Mouse (Mus musculus) kidney, adult 9 months (tissue): ENCODE measurements around the gene Hormad1.
"Not testable (repeated sequence)": the region's sequence is repeated elsewhere in the genome, so short reads cannot be mapped to it uniquely, and the experiment has no call there.

Source experiments
- DNase-seq: peaks from one replicate; pipeline ENCODE4 v3.0.0; 2022

Gene Hormad1

GRCm38 (mm10) chr3:95559437-95559836 lies at the start of gene Hormad1:
Gene Hormad1 (plus strand): TSS chr3:95559677.
- no peak for DNase-seq

DNA sequence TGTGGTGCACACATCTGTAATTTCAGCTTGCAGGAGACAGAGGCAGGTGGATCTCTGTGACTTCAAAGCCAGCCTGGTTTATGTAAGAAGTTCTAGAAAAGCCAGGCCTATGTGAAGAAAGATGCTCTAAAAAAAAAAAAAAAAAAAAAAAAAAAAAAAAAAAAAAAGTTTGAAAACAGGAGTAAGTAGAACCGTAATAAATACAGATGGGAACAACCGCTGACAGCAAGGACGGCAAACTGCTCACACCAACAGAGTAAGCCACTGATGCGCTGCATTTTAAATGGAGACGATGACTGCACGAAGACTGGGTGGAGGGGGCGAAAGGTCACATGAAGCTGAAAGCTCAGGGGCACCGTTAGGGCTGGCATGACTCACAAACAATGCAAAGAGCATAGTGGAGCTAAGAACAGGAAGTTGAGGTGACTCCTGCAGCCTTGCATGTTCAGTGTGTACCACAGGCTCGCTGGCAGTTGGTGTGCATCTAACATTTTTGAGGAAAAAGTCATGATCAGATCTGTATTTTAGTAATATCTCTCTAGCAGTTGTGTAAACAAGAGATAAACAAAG lies 47.8 kb upstream of the Hormad1 start:
- no peak for DNase-seq

DNA sequence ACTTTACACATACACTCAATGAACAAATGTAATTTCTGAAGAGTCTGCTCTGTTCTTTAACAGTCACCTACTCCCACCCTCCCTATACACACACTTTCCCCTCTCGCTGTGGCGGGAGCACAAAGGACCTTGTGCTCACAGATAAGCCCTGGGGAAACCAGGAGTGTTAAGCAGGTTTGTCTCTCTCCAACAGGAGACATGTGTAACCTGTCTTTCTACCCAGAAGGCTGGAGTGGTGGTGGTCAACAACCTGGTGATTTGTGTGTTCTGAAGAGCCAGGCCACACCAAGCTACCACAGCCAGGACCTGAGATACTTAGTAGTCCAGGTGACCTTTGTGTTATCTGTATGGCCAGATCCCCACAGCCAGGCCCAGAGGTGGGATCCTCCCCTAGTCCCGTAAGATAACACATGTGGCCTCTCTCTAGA lies 42.8 kb upstream of the Hormad1 start:
- no peak for DNase-seq

DNA sequence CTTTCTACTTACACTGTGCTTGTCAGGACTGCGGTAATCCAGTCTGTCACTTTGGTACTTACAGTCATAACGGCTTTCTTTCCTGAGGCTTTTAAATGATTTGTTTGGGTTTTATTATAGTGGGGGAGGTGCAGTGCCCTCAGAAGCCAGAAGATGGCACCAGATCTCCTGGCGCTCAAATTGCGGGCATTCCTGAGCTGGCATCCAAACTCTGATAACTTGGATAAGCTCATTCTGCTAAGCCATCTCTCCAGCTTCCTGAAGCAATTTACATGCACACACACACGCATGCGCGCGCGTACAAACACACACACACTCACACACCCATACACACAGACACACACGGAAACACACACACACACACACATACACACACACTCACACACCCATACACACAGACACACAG lies 42.0 kb upstream of the Hormad1 start:
- peak; percentile 68 for DNase-seq

- DNase-seq: no peak
Observed at GRCm38 (mm10) chr3:95518891-95519290, 40.6 kb upstream of the Hormad1 start.

DNA sequence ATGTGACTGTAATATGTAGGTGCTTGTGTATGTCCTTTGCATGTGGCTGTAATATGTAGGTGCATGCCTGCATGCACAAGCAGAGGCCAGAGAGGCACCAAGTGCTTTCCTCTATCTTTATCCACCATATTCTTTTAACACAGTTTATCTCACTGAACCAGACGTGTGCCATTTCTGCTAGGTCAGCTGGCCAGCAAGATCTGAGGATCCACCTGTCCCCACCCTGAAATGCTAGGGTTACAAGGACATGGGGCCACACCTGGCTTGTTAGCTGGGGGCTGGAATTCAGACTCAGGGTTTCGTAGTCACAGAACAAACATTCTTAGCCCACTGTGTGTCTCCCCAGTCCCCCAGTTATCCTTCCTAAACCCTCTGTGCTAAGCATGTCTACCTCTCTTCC lies 40.2 kb upstream of the Hormad1 start:
- DNase-seq: no peak

GRCm38 (mm10) chr3:95520100-95520499 lies 39.4 kb upstream of the Hormad1 start:
- no peak for DNase-seq

GRCm38 (mm10) chr3:95521168-95521567 lies 38.3 kb upstream of the Hormad1 start:
- DNase-seq: peak; percentile 20

- peak; percentile 31 for DNase-seq
Observed at GRCm38 (mm10) chr3:95523662-95524061, 35.8 kb upstream of the Hormad1 start.

GRCm38 (mm10) chr3:95524673-95525072 lies 34.8 kb upstream of the Hormad1 start:
- DNase-seq: peak; percentile 21

DNA sequence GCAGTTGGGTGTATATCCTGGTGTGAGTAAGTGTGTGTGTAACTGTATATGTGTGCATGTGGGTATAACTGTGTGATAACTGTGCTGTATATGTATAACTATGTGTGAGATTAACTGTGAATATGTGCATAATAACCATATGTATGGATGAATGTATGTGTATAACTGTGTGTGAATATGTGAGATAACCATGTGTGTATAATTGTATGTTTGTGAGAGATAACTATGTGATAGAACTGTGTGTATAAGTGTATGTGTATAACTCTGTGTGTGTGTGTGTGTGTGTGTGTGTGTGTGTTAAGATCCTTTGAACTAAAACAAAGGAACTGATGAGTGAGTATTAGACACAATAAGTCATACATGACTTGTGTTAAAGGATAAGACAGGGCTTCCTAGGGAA lies 33.4 kb upstream of the Hormad1 start:
- no peak for DNase-seq

GRCm38 (mm10) chr3:95526622-95527211 lies 32.8 kb upstream of the Hormad1 start, which contains the start of gene Ctss:
Gene Ctss (plus strand): TSS chr3:95526786.
- DNase-seq: no peak

DNA sequence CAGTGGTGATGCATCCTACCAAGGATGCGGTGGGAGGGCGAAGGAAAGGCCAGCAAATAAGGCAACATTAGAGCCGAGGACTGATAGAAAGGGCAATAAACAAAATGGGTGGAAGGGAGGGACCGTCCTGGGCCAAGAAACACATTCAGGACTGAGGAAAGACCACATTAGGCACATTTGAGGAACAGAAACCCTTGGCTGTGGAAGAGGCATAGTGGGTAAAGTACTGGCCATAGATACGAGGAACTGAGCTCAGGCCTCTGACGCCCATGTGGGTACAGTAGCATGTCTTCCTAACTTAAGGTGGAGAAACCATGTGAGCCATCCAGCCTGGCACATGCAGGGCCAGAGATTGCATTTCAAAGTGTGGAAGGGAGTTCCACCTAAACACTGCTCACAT lies 29.7 kb upstream of the Hormad1 start:
- no peak for DNase-seq

DNA sequence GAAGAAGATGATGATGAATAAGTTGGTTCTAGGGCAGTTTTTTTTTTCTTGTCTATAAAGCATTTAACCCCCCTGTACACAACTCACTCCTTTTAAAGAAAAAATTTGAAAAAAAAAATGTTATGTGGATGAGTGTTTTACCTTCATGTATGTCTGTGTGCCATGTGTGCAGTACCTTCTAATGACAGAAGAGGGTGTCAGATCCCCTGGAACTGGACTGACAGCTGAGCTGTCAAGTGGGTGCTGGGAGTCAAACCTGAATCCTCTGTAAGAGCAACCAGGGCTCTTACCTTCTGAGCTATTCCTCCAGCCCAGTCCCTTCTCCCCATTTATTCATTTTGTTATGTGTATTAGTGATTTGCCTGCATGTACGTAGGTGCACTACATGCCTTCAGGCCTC lies 28.5 kb upstream of the Hormad1 start:
- no peak for DNase-seq

DNA sequence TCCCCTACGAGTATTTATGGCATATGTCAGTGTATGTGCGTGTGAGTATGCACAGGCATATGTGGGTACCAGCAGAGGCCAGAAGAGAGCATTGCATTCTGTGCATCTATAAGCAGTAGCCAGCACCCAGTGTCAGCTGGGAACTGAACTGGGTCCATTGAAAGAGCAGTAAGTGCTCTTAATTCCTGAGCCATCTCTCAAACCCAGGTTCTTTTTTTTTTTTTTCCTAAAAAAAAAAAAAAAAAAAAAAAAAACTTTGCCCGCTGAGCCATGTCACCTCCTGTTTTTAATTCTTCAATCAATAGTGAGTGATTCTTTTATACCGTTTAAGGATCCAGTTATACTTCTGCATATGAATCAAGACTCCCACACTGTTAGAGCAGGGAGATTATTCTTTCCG lies 26.1 kb upstream of the Hormad1 start:
- DNase-seq: no peak

DNA sequence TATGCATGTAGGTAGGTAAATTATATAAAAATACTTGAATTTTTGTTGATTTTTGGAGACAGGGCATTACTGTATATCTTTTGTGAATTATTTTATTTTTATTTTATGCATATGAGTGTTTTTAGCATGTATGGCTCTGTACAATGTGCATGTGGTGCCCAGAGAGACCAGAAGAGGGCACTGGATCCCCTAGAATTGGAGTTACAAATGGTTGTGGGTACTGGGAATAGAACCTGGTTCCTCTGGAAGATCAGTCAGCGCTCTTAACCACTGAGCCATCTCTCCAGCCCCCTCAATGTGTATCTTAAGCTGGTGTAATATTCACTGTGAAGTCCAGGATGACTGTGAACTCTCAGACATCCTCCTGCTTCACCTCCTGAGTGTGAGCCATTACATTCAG lies 24.6 kb upstream of the Hormad1 start:
- no peak for DNase-seq

DNA sequence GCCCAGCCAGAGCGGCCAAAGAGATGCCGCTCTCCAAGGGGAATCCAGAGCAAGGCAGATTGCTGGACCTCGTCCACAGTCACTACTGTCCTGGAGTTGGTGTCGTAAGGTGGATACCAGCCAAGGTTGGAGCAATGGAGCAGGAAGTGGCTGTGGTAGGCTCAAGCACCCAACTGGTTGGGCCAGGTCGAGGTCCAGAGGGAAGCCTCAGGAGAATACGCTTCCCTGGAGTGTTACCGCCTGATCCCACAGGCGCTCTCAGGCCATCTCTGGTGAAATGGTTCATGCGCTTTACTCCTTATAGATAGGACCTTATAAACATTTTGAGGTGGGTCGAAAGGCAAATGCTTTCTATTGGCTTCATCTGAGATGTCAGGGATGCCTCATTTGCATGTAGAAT lies 20.5 kb upstream of the Hormad1 start:
- DNase-seq: no peak

- DNase-seq: no peak
Observed at GRCm38 (mm10) chr3:95539837-95540236, 19.6 kb upstream of the Hormad1 start.

- DNase-seq: not testable (repeated sequence)
Observed at GRCm38 (mm10) chr3:95541186-95541585, 18.3 kb upstream of the Hormad1 start.

DNA sequence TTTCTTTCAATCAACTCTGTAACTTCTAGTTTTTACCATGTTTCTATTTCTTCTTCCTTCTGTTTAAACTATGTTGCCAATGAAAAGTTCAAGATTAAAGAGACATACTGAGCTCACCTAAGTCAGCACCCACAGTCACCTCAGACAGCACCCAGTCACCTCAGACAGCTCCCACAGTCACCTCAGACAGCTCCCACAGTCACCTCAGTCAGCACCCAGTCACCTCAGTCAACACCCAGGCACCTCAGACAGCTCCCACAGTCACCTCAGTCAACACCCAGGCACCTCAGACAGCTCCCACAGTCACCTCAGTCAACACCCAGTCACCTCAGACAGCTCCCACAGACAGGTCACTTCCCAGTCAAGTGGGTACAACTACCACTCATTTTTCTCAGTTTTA lies 17.3 kb upstream of the Hormad1 start:
- no peak for DNase-seq

DNA sequence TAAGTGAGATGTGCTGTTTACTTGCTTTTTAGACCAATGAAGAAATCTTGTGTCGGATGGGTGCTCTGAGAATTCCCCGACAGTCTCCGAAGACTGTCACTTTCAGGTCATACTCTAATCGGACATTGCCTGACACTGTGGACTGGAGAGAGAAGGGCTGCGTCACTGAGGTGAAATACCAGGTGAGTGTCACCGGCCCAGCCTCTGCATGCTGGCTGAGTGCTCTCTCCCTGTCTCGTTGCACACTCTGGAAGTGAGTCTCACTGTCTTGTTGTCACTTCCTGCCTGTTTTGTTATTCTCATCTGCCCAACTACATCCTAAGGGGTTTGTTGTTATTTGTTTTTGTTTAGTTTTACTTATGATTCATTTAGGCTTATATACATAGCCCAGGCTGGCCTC lies 16.5 kb upstream of the Hormad1 start:
- no peak for DNase-seq

- no peak for DNase-seq
Observed at GRCm38 (mm10) chr3:95550176-95550575, 9.3 kb upstream of the Hormad1 start.

- no peak for DNase-seq
Observed at GRCm38 (mm10) chr3:95553986-95554385, 5.5 kb upstream of the Hormad1 start.

DNA sequence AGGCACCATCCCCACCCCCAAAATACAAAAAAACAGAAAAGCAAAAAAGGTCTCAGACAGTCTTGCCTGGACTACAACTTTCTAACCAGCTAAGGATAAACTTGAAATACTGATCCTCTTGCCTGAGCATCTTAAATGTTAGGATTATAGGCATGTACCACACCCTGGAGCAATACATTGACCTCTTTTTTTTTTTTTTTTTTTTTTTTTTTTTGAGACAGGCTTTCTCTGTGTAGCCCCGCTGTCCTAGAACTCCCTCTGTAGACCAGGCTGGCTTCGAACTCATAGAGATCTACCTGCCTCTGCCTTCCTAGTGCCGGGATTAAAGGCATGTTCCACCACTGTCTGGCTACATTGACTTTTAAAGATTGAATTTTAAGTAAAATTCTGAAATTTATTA lies 1.3 kb downstream of the Hormad1 start:
- no peak for DNase-seq

DNA sequence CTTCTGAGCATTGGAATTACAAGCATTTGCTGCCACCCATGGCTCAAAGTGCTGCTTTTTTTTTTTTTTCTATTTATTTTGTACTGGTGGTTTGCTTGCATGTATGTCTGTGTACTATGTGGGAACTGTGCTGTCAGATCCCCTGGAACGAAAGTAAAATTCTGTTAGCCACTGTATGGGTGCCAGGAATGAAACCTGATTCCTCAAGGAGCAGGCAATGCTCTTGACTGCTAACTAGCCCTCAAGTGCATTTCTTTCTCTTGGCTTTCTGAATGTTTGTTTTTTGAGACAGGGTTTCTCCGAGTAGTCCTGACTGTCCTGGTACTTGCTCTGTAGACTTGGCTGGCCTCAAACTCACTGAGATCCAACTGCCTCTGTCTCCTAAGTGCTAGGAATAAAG lies 2.3 kb downstream of the Hormad1 start:
- DNase-seq: no peak
